Mouse (Mus musculus) urinary bladder, postnatal 10 days (tissue): ENCODE results near the gene Arl8b.

Experiments
- DNase-seq: peaks from one replicate; pipeline ENCODE4 v3.0.0; 2022; ENCODE audit warnings: low spot score

Arl8b gene

GRCm38 (mm10) chr6:108782526-108783183, at the start of gene Arl8b:
Gene Arl8b, plus strand, starts transcription at chr6:108783099.
- peak; percentile 85 for DNase-seq

GRCm38 (mm10) chr6:108735910-108736750, 46.8 kb upstream of the Arl8b start:
- no peak for DNase-seq

- no peak for DNase-seq
Observed at GRCm38 (mm10) chr6:108738463-108739203, 44.3 kb upstream of the Arl8b start.

GRCm38 (mm10) chr6:108740579-108740978, 42.3 kb upstream of the Arl8b start:
- DNase-seq = no peak

GRCm38 (mm10) chr6:108743730-108744129, 39.2 kb upstream of the Arl8b start:
- DNase-seq = no peak

- no peak for DNase-seq
Observed at GRCm38 (mm10) chr6:108751324-108751723, 31.6 kb upstream of the Arl8b start.

GRCm38 (mm10) chr6:108752395-108752794, 30.5 kb upstream of the Arl8b start:
- no peak for DNase-seq

GRCm38 (mm10) chr6:108753536-108753935, 29.4 kb upstream of the Arl8b start:
- DNase-seq = no peak

GRCm38 (mm10) chr6:108754376-108754775, 28.5 kb upstream of the Arl8b start:
- DNase-seq = no peak

GRCm38 (mm10) chr6:108755936-108756335, 27.0 kb upstream of the Arl8b start:
- DNase-seq = no peak

- no peak for DNase-seq
Observed at GRCm38 (mm10) chr6:108758997-108759697, 23.8 kb upstream of the Arl8b start.

- DNase-seq = no peak
Observed at GRCm38 (mm10) chr6:108759698-108760039, 23.2 kb upstream of the Arl8b start.

GRCm38 (mm10) chr6:108770880-108771279, 12.0 kb upstream of the Arl8b start:
- no peak for DNase-seq

- peak; percentile 62 for DNase-seq
Observed at GRCm38 (mm10) chr6:108772913-108773312, 10.0 kb upstream of the Arl8b start.

GRCm38 (mm10) chr6:108773480-108773879, 9.4 kb upstream of the Arl8b start:
- DNase-seq = no peak

- DNase-seq = no peak
Observed at GRCm38 (mm10) chr6:108776274-108776673, 6.6 kb upstream of the Arl8b start.

- DNase-seq = no peak
Observed at GRCm38 (mm10) chr6:108777560-108778287, 5.2 kb upstream of the Arl8b start.

GRCm38 (mm10) chr6:108778399-108778798, 4.5 kb upstream of the Arl8b start:
- no peak for DNase-seq

- no peak for DNase-seq
Observed at GRCm38 (mm10) chr6:108781865-108782264, 1.0 kb upstream of the Arl8b start.

GRCm38 (mm10) chr6:108783184-108783881, 434 bp downstream of the Arl8b start:
- DNase-seq = peak; percentile 12

GRCm38 (mm10) chr6:108784056-108784455, 1.2 kb downstream of the Arl8b start:
- DNase-seq = no peak
